22 mouse cellular contexts compared by ENCODE assay signal in genomic region chr10:119779657-119780056, GRCm38 (mm10).
A peak's percentile ranks its signal among the peaks of the same experiment; 100 is the strongest.
DNase-seq lines count a peak whose midpoint lies in the region; ATAC-seq and TF ChIP-seq lines count a peak whose summit lies in the region.
"Had no signal": no experiment of that assay in that cellular context is flagged by ENCODE, and none has a peak within 500 bp of the region (broad histone marks: within the 10 kb centered on the region; RNA-seq: fewer than 3 reads in every experiment).

No protein-coding gene starts in this region.

- no peak overlapping the region for H3K4me3 ChIP-seq in forebrain, embryonic 14.5 days (ENCODE audit: low read depth, low read length)
- no peak overlapping the region for H3K4me3 ChIP-seq in forebrain, embryonic 16.5 days (replicated peaks; ENCODE audit: low read length)
- no peak overlapping the region for H3K4me3 ChIP-seq in hindbrain, postnatal 0 days (ENCODE audit: low read length)
- no peak overlapping the region for H3K4me3 ChIP-seq in hindbrain, embryonic 11.5 days (ENCODE audit: low read depth, low read length)
- H3K4me3 ChIP-seq in left cerebral cortex, adult 2 months: no peak overlapping the region
- H3K4me3 ChIP-seq: embryonic facial prominence, embryonic 15.5 days; erythroblast, embryonic 14.5 days; forebrain, embryonic 10.5 days; heart, embryonic 13.5 days; hindbrain, embryonic 12.5 days had no signal

- no peaks in the 10 kb centered on the region for H3K4me1 ChIP-seq in forebrain, embryonic 14.5 days (ENCODE audit: control insufficient read depth, insufficient read depth, low read length)
- peaks cover 3% of the 10 kb centered on the region for H3K4me1 ChIP-seq in forebrain, embryonic 16.5 days (replicated peaks; ENCODE audit: control insufficient read depth, insufficient read depth, low read length)
- H3K4me1 ChIP-seq in hindbrain, postnatal 0 days (ENCODE audit: insufficient read depth, low read length): no peaks in the 10 kb centered on the region; the same call in 1 of the 2 replicates
- H3K4me1 ChIP-seq in hindbrain, embryonic 11.5 days (replicated peaks; ENCODE audit: control insufficient read depth, insufficient read depth, low read length): no peaks in the 10 kb centered on the region
- H3K4me1 ChIP-seq: embryonic facial prominence, embryonic 15.5 days; forebrain, embryonic 10.5 days; heart, embryonic 13.5 days; hindbrain, embryonic 12.5 days had no signal

- H3K9me3 ChIP-seq in forebrain, embryonic 14.5 days (replicated peaks; ENCODE audit: control insufficient read depth, low read length): no peaks in the 10 kb centered on the region
- no peaks in the 10 kb centered on the region for H3K9me3 ChIP-seq in forebrain, embryonic 16.5 days (ENCODE audit: control insufficient read depth, low read length)
- H3K9me3 ChIP-seq in hindbrain, postnatal 0 days (ENCODE audit: low read length): no peaks in the 10 kb centered on the region
- H3K9me3 ChIP-seq in hindbrain, embryonic 11.5 days (ENCODE audit: control insufficient read depth, low read length): no peaks in the 10 kb centered on the region
- H3K9me3 ChIP-seq: embryonic facial prominence, embryonic 15.5 days; heart, embryonic 13.5 days; hindbrain, embryonic 12.5 days had no signal

- H3K9ac ChIP-seq in forebrain, embryonic 14.5 days (ENCODE audit: low read length): no peak overlapping the region
- no peak overlapping the region for H3K9ac ChIP-seq in forebrain, embryonic 16.5 days (replicated peaks; ENCODE audit: low read depth, low read length)
- no peak overlapping the region for H3K9ac ChIP-seq in hindbrain, postnatal 0 days (replicated peaks; ENCODE audit: low read length)
- H3K9ac ChIP-seq in hindbrain, embryonic 11.5 days (ENCODE audit: low read depth, low read length): no peak overlapping the region
- H3K9ac ChIP-seq: embryonic facial prominence, embryonic 15.5 days; heart, embryonic 13.5 days; hindbrain, embryonic 12.5 days had no signal

- no peaks in the 10 kb centered on the region for H3K36me3 ChIP-seq in forebrain, embryonic 14.5 days (ENCODE audit: control insufficient read depth, insufficient read depth, low read length)
- H3K36me3 ChIP-seq in forebrain, embryonic 16.5 days (ENCODE audit: control insufficient read depth, insufficient read depth): no peaks in the 10 kb centered on the region
- H3K36me3 ChIP-seq in hindbrain, postnatal 0 days (ENCODE audit: insufficient read depth, low read length): no peaks in the 10 kb centered on the region
- H3K36me3 ChIP-seq in hindbrain, embryonic 11.5 days (ENCODE audit: control insufficient read depth, insufficient read depth, low read length): no peaks in the 10 kb centered on the region
- H3K36me3 ChIP-seq: embryonic facial prominence, embryonic 15.5 days; forebrain, embryonic 10.5 days; heart, embryonic 13.5 days; hindbrain, embryonic 12.5 days had no signal

- no peaks in the 10 kb centered on the region for H3K27me3 ChIP-seq in forebrain, embryonic 14.5 days (replicated peaks; ENCODE audit: control insufficient read depth, insufficient read depth, low read length)
- no peaks in the 10 kb centered on the region for H3K27me3 ChIP-seq in forebrain, embryonic 16.5 days (replicated peaks; ENCODE audit: control insufficient read depth, insufficient read depth, low read length)
- no peaks in the 10 kb centered on the region for H3K27me3 ChIP-seq in hindbrain, postnatal 0 days (ENCODE audit: insufficient read depth, low read length)
- H3K27me3 ChIP-seq in hindbrain, embryonic 11.5 days (ENCODE audit: control insufficient read depth, insufficient read depth, low read length): no peaks in the 10 kb centered on the region
- H3K27me3 ChIP-seq: embryonic facial prominence, embryonic 15.5 days; heart, embryonic 13.5 days; hindbrain, embryonic 12.5 days had no signal

- intact Hi-C loops in left cerebral cortex, adult 2 months (cut with DNase I): loop anchor here (1.0 kb wide), 1 partner anchor 133 kb away; no protein-coding TSS in a partner anchor

- no peak overlapping the region for H3K4me2 ChIP-seq in forebrain, embryonic 14.5 days (ENCODE audit: low read length)
- no peak overlapping the region for H3K4me2 ChIP-seq in forebrain, embryonic 16.5 days (ENCODE audit: low read length)
- no peak overlapping the region for H3K4me2 ChIP-seq in hindbrain, postnatal 0 days (ENCODE audit: low read depth, low read length)
- H3K4me2 ChIP-seq in hindbrain, embryonic 11.5 days (replicated peaks; ENCODE audit: low read depth, low read length): no peak overlapping the region
- H3K4me2 ChIP-seq: embryonic facial prominence, embryonic 15.5 days; heart, embryonic 13.5 days; hindbrain, embryonic 12.5 days had no signal

- DNase-seq in forebrain, embryonic 14.5 days (ENCODE audit: low spot score): peak; percentile 31
- DNase-seq in hindbrain, postnatal 0 days (ENCODE audit: low spot score): peak; percentile 31
- no peak for DNase-seq in hindbrain, embryonic 11.5 days (ENCODE audit: low spot score)
- DNase-seq in left cerebral cortex, adult 2 months (ENCODE audit: extremely low spot score in 1 of 2, low spot score in 2 of 2): no peak
- no peak for DNase-seq in left cerebral cortex, adult 8-10 months (ENCODE audit: low spot score in 2 of 2)
- DNase-seq in NIH3T3 (ENCODE audit: low read depth): peak; percentile 51
- no peak for DNase-seq in adrenal gland, adult 18-20 months (ENCODE audit: low spot score in 2 of 2)
- DNase-seq: adrenal gland, adult 8-10 months; adrenal gland, postnatal 36 days; B cell, adult 2 months; cerebellum, adult 2 months; cerebellum, postnatal 10 days; gastrocnemius, postnatal 14 days; heart, postnatal 36 days had no signal

- 87% methylated on average over 1 of the region's 1 CpGs for WGBS in forebrain, embryonic 14.5 days
- 93% methylated on average over 1 of the region's 1 CpGs for WGBS in forebrain, embryonic 16.5 days
- WGBS in hindbrain, postnatal 0 days: 98% methylated on average over 1 of the region's 1 CpGs
- 91% methylated on average over 1 of the region's 1 CpGs for WGBS in hindbrain, embryonic 11.5 days

- TF ChIP-seq CTCF in hindbrain, postnatal 0 days (IDR thresholded peaks at IDR 0.05; ENCODE audit: low read depth): peak; percentile 44
- peak; percentile 52 for TF ChIP-seq CTCF in left cerebral cortex, adult 2 months (IDR thresholded peaks at IDR 0.05)

- H3K27ac ChIP-seq in forebrain, embryonic 14.5 days (ENCODE audit: low read depth, low read length): no peak overlapping the region
- no peak overlapping the region for H3K27ac ChIP-seq in forebrain, embryonic 16.5 days (ENCODE audit: low read length)
- no peak overlapping the region for H3K27ac ChIP-seq in hindbrain, postnatal 0 days
- H3K27ac ChIP-seq in hindbrain, embryonic 11.5 days (ENCODE audit: low read depth, low read length): no peak overlapping the region
- H3K27ac ChIP-seq in left cerebral cortex, adult 2 months: no peak overlapping the region
- H3K27ac ChIP-seq: embryonic facial prominence, embryonic 15.5 days; forebrain, embryonic 10.5 days; heart, embryonic 13.5 days; hindbrain, embryonic 12.5 days had no signal

- no peak for ATAC-seq in forebrain, embryonic 14.5 days
- ATAC-seq in forebrain, embryonic 16.5 days: no peak
- ATAC-seq in hindbrain, postnatal 0 days: no peak
- ATAC-seq in hindbrain, embryonic 11.5 days (ENCODE audit: low FRiP score): no peak
- ATAC-seq: CD4-positive, CD25-positive, alpha-beta regulatory T cell, adult 4 months; hindbrain, embryonic 16.5 days had no signal

Comparison
In these comparisons a context has a peak if more than half of its experiments do, and no peak if none do; other contexts are left out.
1. DNase-seq: peak in forebrain, embryonic 14.5 days (single experiment), hindbrain, postnatal 0 days (single experiment) and NIH3T3 (single experiment); none in hindbrain, embryonic 11.5 days (single experiment), left cerebral cortex, adult 2 months (0 of 2), left cerebral cortex, adult 8-10 months (0 of 2) and adrenal gland, adult 18-20 months (0 of 2).